Mouse (Mus musculus) heart, postnatal 10 days (tissue): ENCODE data around the gene Itpkb. TPM values are rescaled to one million over a fixed set of nuclear protein-coding genes. Genes with fewer than 3 reads are reported as not detected.

Source experiments
- DNase-seq, 2 experiments: peaks; one replicate each; pipeline ENCODE4 v3.0.0; 2021
- intact Hi-C: fragments of 180-260 bp; cut with DNase I; formaldehyde crosslinking; loops from one replicate; pipeline ENCODE4 v1.15.1; 2025
- total RNA-seq, 2 experiments: library from RNA; stranded (reverse); gene quantifications; 2 replicates each; pipeline ENCODE4 v1.2.3; 2021

The Itpkb gene
- total RNA-seq, 2 experiments from 2014 or later: 81.4 to 93.6 TPM

DNA sequence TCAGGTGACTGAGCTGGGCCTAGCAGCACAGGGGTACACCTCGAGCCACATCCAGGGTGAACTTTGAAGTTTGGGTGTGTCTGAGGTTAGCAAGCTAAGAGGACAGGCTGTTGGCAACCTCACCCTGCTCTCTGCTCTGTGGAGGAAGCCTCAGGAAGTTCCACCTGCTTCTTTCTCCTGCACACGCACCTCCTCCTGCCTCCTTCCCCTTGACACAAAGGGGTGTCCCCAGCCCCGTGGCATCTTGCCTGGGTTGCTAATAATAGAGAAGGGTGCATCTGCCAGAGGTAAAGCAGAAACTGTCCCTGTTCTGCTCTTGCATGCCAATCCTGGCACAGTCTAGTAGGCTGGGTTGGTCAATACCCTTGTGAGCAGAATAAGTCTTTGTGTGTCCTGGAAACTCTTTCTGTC lies 60.0 kb downstream of the Itpkb start:
- peak; percentile 74 to 78 for DNase-seq
- intact Hi-C loops: loop anchor here (2.0 kb wide), 1 partner anchor 16 kb away; no protein-coding TSS in a partner anchor

DNA sequence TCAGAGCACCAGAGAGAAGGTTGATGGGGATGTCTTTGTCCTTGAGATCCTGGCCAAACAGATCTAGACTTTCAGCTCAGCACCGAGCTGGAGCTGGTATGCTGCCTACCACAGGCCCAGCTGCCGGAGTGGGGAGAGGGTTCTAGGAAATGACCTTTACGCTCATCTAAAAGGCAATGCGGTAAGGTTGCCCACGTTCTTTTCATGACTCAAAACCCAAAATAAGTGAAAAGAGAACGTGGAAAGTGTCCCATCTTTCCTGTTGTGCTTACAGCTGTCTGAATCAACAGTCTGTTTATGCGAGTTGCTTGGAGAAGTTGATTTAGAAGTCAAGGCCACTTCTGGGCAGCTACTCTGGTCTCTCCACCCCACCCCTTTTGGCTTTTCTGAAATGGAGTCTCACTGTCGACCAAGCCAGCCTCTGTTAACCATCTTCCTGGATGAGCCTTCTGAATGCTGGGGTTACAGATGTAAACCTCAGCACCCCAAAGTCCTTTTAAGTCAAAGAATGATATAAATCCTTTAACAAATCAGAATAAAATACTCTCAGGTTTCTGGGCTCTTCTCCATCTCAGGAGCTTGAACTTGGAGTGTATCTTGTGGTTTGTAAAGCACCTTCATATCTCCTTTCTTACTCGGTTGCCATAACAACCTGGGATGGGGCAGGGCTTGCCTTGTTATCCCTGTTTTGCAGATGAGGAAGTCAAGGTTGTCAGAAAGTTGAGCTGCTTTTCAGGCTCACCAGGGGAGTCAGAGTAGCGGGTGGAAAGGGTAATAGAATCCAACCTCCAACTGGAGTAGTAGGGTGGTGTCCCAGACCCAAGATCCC lies 60.7 kb downstream of the Itpkb start:
- no peak for DNase-seq
- intact Hi-C loops: loop anchor here (2.0 kb wide), 1 partner anchor 16 kb away; no protein-coding TSS in a partner anchor

GRCm38 (mm10) chr1:180391575-180391945 lies 61.3 kb downstream of the Itpkb start:
- intact Hi-C loops: loop anchor here (2.0 kb wide), 1 partner anchor 15 kb away; no protein-coding TSS in a partner anchor

DNA sequence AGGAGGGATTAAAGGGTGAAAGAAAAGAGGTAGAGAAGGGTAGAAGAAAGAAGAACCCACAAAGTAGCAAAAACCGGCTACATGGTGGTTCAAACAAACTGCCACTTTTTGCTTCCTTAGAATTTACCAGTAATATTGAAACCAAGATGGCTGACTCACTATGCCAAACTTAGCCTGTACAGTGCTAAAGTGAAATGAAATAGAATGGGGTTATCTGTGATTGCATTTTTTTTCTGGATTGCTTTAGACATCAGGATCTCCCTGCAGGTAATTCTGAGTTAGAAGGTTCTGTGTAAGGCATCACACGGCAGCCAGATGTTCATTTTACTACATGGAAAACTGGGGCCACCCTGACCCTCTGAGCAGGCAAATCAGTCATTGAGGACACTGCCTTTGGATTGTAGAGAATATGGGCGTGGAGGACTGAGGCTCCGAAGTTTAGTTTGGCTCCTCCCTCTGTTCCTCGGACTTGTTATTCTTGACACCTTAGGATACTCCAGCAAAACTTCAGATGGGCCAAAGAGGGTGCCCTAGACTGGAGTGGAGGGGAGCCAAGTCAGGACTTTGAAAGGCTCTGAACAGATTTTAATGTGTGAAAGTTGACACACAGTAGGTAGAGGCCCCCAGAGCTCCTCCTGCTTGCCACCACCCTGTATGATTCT lies 62.0 kb downstream of the Itpkb start:
- intact Hi-C loops: no loop called here

More at GRCm38 (mm10) chr1:180391575-180391945, 61.3 kb downstream of the Itpkb start:
- no peak for DNase-seq

GRCm38 (mm10) chr1:180393017-180393797 lies 62.9 kb downstream of the Itpkb start:
- DNase-seq: peak; percentile 55 to 69
- intact Hi-C loops: no loop called here

More for the DNA sequence above, 62.0 kb downstream of the Itpkb start:
- no peak for DNase-seq

DNA sequence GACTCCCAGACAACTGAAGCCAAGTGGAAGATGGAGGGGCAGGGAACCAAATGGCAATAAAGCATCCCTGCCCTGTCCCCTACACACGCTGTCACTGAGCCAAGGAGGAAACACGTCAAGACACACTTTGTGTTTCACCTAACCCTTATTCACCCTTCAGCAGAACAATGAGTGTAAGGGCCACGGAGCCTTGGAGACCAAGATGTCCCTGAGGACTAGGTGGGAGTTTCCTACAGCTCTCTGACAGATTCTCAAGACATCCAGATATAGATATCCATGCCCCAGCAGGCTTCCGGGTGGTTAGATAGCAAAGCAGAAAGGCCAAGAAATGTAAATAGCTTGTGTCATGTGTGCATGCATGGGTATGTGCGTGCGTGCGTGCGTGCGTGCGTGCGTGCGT lies 63.6 kb downstream of the Itpkb start:
- peak; percentile 58 to 62 for DNase-seq
- intact Hi-C loops: no loop called here

- DNase-seq: no peak
- intact Hi-C loops: no loop called here
Measured at GRCm38 (mm10) chr1:180397734-180398133, 67.4 kb downstream of the Itpkb start.

DNA sequence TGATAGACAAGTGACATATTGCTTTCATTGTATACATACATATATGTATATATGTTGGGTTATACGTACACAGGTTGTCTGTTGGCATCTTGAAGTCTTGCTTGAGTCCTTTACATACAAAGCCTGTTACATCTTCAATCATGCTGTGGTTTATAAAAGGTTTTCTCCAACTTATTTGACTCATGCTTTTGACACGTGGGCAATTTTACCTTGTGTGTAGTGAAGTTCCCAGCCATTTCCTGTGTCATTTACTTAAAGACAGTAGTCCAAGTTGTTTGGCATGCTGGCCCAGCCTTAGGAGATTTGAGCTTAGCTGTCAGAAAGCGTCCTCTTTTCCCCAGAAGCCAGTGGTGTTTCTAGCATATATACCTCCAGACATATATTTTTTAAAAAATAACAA lies 68.2 kb downstream of the Itpkb start:
- intact Hi-C loops: no loop called here
- DNase-seq: no peak

DNA sequence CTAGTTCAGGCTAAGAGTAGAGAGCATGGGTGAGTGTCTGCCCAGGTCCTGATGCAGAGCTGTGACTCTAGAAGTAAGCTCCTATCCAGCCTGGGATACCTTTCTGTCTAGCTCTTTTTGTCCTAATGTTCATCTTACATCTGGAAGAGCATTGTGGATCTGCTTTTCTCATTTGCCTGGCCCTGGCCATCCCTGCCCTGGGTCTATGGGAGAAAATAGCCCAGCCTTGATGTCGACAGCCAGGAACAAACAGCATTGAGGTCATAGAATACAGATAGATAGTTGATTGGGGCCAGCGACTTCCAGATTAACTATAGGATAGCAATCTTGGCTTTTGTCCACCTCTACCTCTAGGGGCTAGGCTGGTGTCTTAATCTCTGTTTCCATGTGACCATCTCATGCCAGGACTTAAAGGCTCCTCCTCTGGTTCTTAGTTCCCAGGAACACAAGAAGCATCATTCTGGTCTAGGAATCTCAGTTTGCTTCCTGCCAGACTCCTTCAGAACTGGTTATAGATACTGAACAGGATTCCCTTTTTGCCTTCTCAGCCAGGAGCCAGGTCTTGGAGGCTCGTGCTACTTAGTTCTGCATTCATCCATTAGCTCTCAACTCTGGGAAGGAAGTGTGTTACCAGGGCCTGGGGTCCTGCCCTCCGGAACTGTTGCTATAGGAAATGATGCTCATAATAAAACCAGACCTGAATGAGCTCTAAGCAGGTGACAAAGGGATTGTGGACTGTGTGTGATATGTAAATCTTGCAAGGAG lies 70.6 kb downstream of the Itpkb start:
- intact Hi-C loops: no loop called here
- DNase-seq: no peak

DNA sequence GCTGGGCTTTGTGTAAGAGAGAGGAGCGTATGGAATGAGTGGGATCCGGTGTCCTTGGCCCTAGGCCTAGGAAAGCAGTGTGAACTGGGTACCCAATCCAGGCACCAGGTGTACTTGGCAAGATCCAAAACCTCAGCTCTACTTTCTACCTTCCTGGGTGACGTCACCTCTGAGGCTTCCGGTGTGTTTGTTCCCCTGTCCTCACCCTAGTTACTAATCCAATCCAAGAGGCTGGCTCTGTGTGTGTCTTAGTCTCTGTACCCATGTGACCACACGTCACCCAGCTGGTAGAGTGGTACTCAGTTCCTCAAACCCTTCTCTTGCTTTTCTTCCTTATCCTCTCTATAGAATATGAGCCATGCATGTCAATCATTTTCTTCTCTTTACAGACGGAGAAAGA lies 71.4 kb downstream of the Itpkb start:
- intact Hi-C loops: no loop called here
- DNase-seq: no peak

DNA sequence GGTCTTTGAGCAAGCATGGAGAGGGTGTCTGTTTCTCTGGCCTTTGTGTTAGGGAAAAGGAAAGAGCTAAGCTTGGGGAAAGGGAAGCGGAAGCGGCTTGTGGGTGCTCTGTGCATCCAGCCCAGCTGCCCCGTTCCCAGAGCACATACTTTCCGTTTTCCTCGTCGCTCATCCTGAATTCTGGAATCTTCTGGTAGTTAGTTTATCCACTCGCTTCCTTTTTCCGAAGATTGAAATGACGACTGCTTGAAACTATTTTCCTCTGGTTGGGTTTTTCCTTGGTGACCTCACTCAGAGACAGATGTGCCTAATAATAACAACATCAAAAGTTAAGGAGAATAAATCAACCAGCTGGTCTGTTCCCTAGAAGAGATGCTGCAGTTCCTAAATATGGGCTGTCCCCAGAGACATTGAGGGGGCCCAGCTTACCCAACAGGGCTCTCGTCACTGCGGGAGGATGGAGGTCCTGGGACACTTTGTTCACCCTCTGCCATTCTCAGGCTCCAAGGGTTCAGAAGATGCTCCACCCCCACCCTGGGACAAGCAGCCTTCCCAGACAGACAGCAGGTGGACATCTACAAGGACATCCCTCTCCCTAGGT lies 72.3 kb downstream of the Itpkb start:
- DNase-seq: peak; percentile 58 to 65
- intact Hi-C loops: no loop called here

DNA sequence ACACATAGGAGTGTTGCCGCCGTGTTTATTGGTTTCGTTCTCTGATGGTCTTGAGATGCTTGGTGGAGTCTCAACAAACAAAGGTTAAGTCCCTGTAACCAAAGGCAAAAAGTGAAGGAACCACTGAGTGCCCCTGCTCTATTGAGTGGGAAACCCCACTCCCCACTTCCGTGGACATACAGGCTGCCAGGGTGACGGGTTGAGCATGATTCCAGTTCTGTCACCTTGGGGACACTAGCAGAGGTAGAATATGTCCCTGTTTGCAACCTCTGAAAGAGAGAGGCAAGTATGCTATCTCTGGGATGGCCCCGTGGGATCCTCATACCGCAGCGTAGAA lies 73.0 kb downstream of the Itpkb start:
- DNase-seq: peak in 1 of 2 experiments; percentile 37
- intact Hi-C loops: no loop called here

DNA sequence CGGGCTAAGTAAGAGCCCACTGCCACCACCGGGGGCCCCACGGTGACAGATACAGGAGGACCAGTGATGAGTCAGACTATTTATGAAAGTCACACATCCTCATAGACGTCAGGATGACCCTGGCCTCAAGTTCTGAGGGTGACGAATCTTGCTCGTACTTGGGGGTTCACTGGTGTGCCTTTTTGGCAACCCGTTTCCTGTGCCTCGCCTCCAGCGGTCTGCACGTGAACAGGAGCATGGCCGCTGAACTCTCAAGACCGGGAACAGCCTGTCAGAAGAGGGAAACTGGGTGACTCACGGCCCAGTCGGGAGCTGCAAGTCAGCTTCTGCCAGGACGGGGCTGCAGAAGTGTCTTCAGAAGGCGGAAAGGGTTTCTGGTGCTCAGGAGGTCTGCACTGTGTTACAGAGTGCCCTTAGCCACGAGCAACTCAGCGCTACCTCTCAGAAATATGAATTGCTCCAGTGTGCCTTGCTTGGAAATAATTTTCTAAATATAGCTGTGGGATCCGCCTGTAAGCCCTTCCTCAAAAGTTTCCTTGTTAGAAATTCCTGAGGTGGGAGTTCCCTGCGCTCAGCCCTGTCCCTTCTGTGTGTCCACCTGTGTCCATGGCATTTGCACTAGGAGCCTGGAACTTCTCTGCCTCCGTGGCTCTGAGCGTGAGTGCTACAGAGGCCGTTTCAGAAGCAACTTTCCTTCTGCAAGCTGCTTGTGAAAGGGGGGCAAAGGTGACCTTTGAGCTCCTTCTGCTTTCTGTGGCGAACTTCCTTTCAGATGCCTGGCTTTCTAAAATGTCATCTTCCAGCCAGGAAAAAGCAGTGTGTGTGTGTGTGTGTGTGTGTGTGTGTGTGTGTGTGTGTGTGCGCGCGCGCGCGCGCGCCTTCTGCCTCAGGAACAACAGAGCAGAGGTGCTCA lies 73.7 kb downstream of the Itpkb start:
- intact Hi-C loops: loop anchor here (2.0 kb wide), 1 partner anchor 73 kb away; the partner anchor contains the start of gene Itpkb
- peak; percentile 71 to 73 for DNase-seq

DNA sequence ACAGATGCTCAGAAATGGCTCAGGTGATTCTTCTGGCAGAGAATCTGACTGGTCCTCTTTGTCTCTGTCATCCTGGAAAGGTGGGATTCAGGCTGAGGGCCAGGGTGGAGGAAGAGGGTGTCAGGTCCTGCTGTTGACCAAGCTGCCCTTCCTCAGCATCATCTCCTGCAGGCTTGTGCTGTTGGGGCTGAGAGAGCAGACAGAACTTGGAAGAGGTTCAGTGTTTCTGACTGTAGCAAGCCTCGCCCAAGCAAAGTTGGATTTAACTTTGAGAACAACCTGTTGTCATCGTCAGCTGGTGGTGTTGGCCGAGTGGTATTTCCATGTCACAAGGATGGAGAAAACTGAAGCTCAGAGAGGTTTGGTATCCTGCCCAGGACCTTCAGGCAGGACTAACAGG lies 74.4 kb downstream of the Itpkb start:
- DNase-seq: no peak
- intact Hi-C loops: loop anchor here (2.0 kb wide), 1 partner anchor 74 kb away; the partner anchor contains the start of gene Itpkb

GRCm38 (mm10) chr1:180405576-180406335 lies 75.5 kb downstream of the Itpkb start:
- DNase-seq: peak in 1 of 2 experiments; percentile 59
- intact Hi-C loops: loop anchor here (2.0 kb wide), 2 partner anchors 15 to 75 kb away; partner anchors contain the start of gene Itpkb

GRCm38 (mm10) chr1:180406336-180407035 lies 76.2 kb downstream of the Itpkb start:
- DNase-seq: no peak
- intact Hi-C loops: loop anchor here (1.0 to 2.0 kb wide), 2 partner anchors 16 to 138 kb away; no protein-coding TSS in a partner anchor

DNA sequence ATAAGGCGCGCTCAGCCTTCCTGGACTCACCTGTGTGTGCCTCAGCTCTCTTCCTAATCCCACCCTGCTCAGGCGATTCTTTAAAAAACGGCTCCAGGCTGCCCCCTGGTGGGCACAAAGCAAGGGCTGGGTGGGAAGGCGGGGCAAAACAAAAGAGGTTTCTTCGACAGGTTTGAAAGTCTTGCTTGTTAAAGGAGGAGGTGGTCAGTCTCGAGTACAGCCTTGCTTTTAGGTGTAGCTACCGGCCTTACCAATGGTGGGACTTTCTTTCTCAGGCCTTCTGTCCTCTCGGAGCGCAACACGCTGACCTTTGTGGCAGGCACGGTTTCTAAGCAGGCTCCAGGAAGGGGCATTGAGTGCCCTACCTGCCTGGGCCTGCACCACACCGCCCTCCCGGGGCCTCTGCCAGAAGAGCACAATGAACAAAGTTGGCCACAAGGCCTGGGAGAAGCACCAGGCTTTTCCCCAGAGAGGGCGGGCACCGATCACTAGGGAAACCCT lies 76.9 kb downstream of the Itpkb start:
- intact Hi-C loops: loop anchor here (1.0 to 2.0 kb wide), 2 partner anchors 16 to 139 kb away; no protein-coding TSS in a partner anchor
- DNase-seq: peak; percentile 78 to 85
